Mouse (Mus musculus) splenic B cell, adult 2 months (primary cell): ENCODE data around the gene Ankrd35.
"Not testable (repeated sequence)": the region's sequence is repeated elsewhere in the genome, so short reads cannot be mapped to it uniquely, and the experiment has no call there.

Experiments used
- DNase-seq: peaks from one replicate; pipeline ENCODE4 v3.0.0-alpha.2; 2011; ENCODE audit warnings: low read depth, low spot score
- H3K27me3 ChIP-seq: 2 replicates; pipeline ENCODE4 v1.6.1; 2012; ENCODE audit warnings: mild to moderate bottlenecking, low read length, moderate library complexity, mixed read lengths; ENCODE audit not compliant: control insufficient read depth, poor library complexity, insufficient read depth, severe bottlenecking
- H3K36me3 ChIP-seq: 2 replicates; pipeline ENCODE4 v1.6.1; 2012; ENCODE audit warnings: mild to moderate bottlenecking, low read length, moderate library complexity, mixed read lengths; ENCODE audit not compliant: control insufficient read depth, poor library complexity, insufficient read depth, severe bottlenecking

The Ankrd35 gene

DNA sequence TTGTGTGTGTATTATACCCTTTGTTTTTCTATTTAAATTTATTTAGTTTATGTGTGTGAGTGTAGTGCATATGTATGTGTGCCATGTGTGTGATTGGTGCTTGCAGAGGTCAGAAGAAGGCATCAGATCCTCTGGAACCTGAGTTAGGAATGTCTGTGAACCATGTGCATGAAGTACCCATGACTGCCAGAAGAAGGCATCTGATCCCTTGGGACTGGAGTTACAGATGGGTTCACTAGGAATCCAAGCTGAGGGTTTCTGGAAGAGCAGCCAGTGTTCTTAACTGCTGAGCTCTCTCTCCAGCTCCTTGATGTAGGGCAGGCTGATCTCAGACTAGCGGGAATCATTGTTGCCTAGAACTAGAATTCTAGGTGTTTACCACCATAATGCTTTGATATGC lies 68.1 kb downstream of the Ankrd35 start:
- DNase-seq, result no peak

DNA sequence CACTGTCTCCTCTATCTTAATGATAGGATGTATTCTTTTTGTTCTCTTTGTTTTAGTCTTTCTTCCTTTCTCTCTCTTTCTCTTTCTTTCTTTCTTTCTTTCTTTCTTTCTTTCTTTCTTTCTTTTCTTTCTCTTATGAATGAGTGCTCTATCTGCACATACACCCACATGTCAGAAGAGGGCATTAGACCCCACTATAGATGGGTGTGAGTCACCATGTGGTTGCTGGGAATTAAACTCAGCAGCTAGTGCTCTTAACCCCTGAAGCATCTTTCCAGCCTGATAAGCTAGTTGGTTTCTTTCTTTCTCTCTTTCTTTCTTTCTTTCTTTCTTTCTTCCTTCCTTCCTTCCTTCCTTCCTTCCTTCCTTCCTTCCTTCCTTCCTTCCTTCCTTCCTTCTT lies 70.3 kb downstream of the Ankrd35 start:
- H3K36me3 ChIP-seq, DNase-seq, H3K27me3 ChIP-seq: not testable (repeated sequence)

More for the DNA sequence above, 68.1 kb downstream of the Ankrd35 start:
- Histone ChIP-seq H3K27me3 (no peaks in the 10 kb centered on the region), H3K36me3 (peaks cover 2% of the 10 kb centered on the region; the same call in 1 of the 2 replicates)
